Mouse (Mus musculus) heart, embryonic 11.5 days (tissue): Measurements from ENCODE around the gene 4930556J24Rik. TPM values are rescaled to one million over a fixed set of nuclear protein-coding genes. Genes with fewer than 3 reads are reported as not detected.

Experiments
- ATAC-seq: fragments of 200-750 bp; cut with Nextera tagmentation; replicated peaks from 2 replicates; pipeline ENCODE4 v1.8.0; 2017; ENCODE audit warnings: moderate library complexity; ENCODE audit not compliant: insufficient number of reproducible peaks, low FRiP score, low TSS enrichment
- H3K27ac ChIP-seq: fragments of 300-500 bp; sonication (generic); 2 replicates; pipeline ENCODE4 v1.5.1; 2014; ENCODE audit warnings: mild to moderate bottlenecking, low read depth, low read length
- H3K27me3 ChIP-seq: fragments of 300-500 bp; sonication (generic); 2 replicates; pipeline ENCODE4 v1.6.1; 2014; ENCODE audit warnings: mild to moderate bottlenecking, low read length, mixed read lengths; ENCODE audit not compliant: control insufficient read depth, insufficient read depth
- H3K36me3 ChIP-seq: fragments of 300-500 bp; sonication (generic); 2 replicates; pipeline ENCODE4 v1.6.1; 2014; ENCODE audit warnings: mild to moderate bottlenecking, low read length, moderate library complexity, mixed read lengths; ENCODE audit not compliant: control insufficient read depth, insufficient read depth
- H3K4me1 ChIP-seq: fragments of 300-500 bp; sonication (generic); 2 replicates; pipeline ENCODE4 v1.6.1; 2014; ENCODE audit warnings: low read length; ENCODE audit not compliant: control insufficient read depth, insufficient read depth
- H3K4me2 ChIP-seq: fragments of 300-500 bp; sonication (generic); 2 replicates; pipeline ENCODE4 v1.6.1; 2014; ENCODE audit warnings: mild to moderate bottlenecking, moderate library complexity
- H3K4me3 ChIP-seq: fragments of 300-500 bp; sonication (generic); 2 replicates; pipeline ENCODE4 v1.5.1; 2014; ENCODE audit warnings: low read depth, low read length
- H3K9ac ChIP-seq: fragments of 300-500 bp; sonication (generic); 2 replicates; pipeline ENCODE4 v1.6.1; 2014; ENCODE audit warnings: mild to moderate bottlenecking, low read depth, low read length, moderate library complexity
- H3K9me3 ChIP-seq: fragments of 300-500 bp; sonication (generic); replicated peaks from 2 replicates; pipeline ENCODE4 v1.6.1; 2016; ENCODE audit warnings: low read length; ENCODE audit not compliant: control insufficient read depth
- WGBS: fragments of 180-500 bp; shearing (Covaris S2); extraction: QIAGEN DNeasy Blood & Tissue Kit; methylation state at CpG from one replicate; pipeline ENCODE4 v1.1.7; 2014; ENCODE audit not compliant: insufficient replicate concordance; 5-methylcytosine and 5-hydroxymethylcytosine counted together
- polyA plus RNA-seq: library from polyadenylated mRNA; unstranded; fragments of >200 nt; fragmentation: Nextera tagmentation; extraction: Ambion mirVana; gene quantifications from 2 replicates; pipeline ENCODE4 v1.2.1, GENCODE M21; 2014

The 4930556J24Rik gene
- polyA plus RNA-seq, 1 experiment from 2014 or later = 0.17 TPM

- Histone ChIP-seq H3K36me3 (peaks cover 10% of the 10 kb centered on the region), H3K4me3 (no peak overlapping the region), H3K9me3 (no peaks in the 10 kb centered on the region), H3K9ac (no peak overlapping the region), H3K4me2 (no peak overlapping the region), H3K4me1 (no peaks in the 10 kb centered on the region), H3K27ac (no peak overlapping the region), H3K27me3 (no peaks in the 10 kb centered on the region)
- 84% methylated on average over 6 of the region's 6 CpGs for WGBS
- ATAC-seq = no peak
Observed at GRCm38 (mm10) chr11:3922731-3923130, 53.8 kb downstream of the 4930556J24Rik start.

- Histone ChIP-seq H3K9ac (no peak overlapping the region), H3K4me1 (no peaks in the 10 kb centered on the region), H3K36me3 (peaks cover 10% of the 10 kb centered on the region), H3K27ac (no peak overlapping the region), H3K9me3 (no peaks in the 10 kb centered on the region), H3K4me3 (no peak overlapping the region), H3K27me3 (no peaks in the 10 kb centered on the region), H3K4me2 (no peak overlapping the region)
- no peak for ATAC-seq
- WGBS = 91% methylated on average over 9 of the region's 9 CpGs
Observed at GRCm38 (mm10) chr11:3922115-3922514, 54.5 kb downstream of the 4930556J24Rik start.

DNA sequence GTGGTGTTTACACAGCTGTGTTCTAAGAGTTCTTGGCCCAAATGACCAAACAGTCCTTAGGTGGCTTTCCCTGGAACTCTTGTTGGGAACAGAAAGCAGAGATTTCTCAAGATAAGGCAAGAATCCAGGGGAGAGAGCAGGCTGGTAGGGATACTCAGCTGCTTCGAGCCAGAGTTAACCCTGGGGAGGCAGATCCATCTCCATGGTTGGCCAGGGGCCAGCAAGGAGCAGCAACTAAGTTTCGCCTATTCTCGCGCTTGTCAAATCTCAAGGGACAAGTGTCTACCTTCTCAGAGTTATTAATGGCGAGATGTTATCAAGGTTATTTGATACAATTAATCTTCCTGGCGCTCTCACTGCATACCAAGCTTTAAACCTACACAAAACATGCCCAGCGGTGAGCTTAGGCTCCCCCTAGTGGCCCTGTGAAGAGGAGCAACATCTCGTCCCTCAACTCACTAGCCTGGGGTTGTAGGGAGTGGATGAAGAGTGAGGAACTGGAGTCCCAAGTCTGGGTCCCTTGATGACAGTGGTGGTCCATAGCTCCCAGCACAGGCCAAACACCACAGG is 55.2 kb downstream of the 4930556J24Rik start:
- Histone ChIP-seq H3K4me1 (no peaks in the 10 kb centered on the region), H3K4me2 (no peak overlapping the region), H3K27ac (no peak overlapping the region), H3K36me3 (peaks cover 8% of the 10 kb centered on the region), H3K4me3 (no peak overlapping the region), H3K9me3 (no peaks in the 10 kb centered on the region), H3K9ac (no peak overlapping the region), H3K27me3 (no peaks in the 10 kb centered on the region)
- no peak for ATAC-seq
- 32% methylated on average over 8 of the region's 8 CpGs for WGBS

GRCm38 (mm10) chr11:3920476-3920875 is 56.1 kb downstream of the 4930556J24Rik start:
- 85% methylated on average over 7 of the region's 7 CpGs for WGBS
- Histone ChIP-seq H3K4me3 (no peak overlapping the region), H3K4me1 (no peaks in the 10 kb centered on the region), H3K27me3 (no peaks in the 10 kb centered on the region), H3K9me3 (no peaks in the 10 kb centered on the region), H3K27ac (no peak overlapping the region), H3K4me2 (no peak overlapping the region), H3K36me3 (peaks cover 8% of the 10 kb centered on the region), H3K9ac (no peak overlapping the region)
- no peak for ATAC-seq

DNA sequence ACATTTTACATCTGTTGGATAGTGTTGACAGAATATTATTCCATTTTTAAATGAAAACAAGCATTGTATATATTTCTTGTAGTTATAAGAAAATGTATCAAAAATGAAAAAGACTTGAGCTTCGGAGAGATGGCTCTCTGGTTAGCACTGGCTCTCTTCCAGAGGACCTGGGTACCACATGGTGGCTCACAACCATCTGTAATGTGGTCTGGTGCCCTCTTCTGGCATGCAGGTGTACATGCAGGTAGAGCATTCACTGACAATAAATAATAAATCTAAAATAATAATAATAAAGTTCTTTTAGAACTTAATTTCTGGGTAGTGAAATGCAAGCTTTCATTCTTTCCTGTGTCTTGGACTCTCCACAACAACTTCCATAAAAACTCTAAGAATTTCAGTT is 57.8 kb downstream of the 4930556J24Rik start:
- Histone ChIP-seq H3K27me3 (no peaks in the 10 kb centered on the region), H3K36me3 (peaks cover 8% of the 10 kb centered on the region), H3K4me2 (no peak overlapping the region), H3K9ac (no peak overlapping the region), H3K9me3 (no peaks in the 10 kb centered on the region), H3K27ac (no peak overlapping the region), H3K4me1 (peaks cover 7% of the 10 kb centered on the region; the same call in 1 of the 2 replicates), H3K4me3 (no peak overlapping the region)
- ATAC-seq = no peak
- 82% methylated on average over 1 of the region's 1 CpGs for WGBS

DNA sequence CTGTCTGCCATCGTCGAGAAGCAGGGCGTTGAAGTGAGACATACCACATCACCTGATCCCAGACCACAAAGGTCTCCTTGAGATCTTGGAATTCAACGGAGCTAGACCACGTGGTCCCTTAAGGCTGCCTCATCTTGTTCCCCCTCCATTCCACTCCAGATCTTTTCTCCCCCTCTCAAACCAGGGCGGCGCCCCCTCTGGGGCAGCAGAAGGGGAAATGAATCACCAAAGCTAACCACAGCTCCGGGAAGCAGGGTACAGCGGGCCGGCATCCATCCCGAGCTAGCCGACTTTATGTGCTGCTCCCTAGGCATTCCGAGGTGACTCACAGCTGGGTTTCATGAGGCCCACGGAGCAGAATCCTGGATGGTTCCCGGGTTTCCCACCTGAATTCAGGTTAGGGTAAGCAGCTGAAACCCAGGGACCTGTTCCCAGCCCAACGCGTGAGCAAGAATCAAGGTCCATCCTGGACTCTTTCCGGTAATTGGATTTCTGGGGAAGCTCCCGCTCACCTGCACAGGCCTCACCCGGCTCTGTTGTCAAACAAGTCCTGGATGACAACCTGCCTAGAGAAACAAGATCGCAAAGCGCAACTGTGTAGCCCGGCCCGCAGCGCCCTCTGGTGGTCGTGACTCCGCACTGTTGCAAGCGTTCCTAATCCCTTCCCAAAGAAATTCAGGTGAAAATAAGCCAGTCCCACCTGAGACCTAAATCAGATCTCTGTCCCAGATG is 62.3 kb downstream of the 4930556J24Rik start, which contains the start of gene Slc35e4:
Gene Slc35e4, minus strand, starts transcription at position 556 of the 732 bp plus-strand sequence.
- peak; percentile 33 for ATAC-seq
- Histone ChIP-seq H3K27me3 (0 out of 2 replicates have a peak, but pooled peaks cover 7% of the 10 kb centered on the region), H3K9ac (peak within 1 kb of the TSS; percentile 71), H3K4me2 (peak within 1 kb of the TSS; percentile 96), H3K4me3 (peak within 1 kb of the TSS; percentile 65), H3K4me1 (peaks cover 33% of the 10 kb centered on the region), H3K36me3 (no peaks in the 10 kb centered on the region), H3K27ac (0 out of 2 replicates have a peak within 1 kb of the TSS, but pooled peaks have one; percentile 50), H3K9me3 (no peaks in the 10 kb centered on the region)
- WGBS = under 1% methylated on average over 28 of the region's 28 CpGs

DNA sequence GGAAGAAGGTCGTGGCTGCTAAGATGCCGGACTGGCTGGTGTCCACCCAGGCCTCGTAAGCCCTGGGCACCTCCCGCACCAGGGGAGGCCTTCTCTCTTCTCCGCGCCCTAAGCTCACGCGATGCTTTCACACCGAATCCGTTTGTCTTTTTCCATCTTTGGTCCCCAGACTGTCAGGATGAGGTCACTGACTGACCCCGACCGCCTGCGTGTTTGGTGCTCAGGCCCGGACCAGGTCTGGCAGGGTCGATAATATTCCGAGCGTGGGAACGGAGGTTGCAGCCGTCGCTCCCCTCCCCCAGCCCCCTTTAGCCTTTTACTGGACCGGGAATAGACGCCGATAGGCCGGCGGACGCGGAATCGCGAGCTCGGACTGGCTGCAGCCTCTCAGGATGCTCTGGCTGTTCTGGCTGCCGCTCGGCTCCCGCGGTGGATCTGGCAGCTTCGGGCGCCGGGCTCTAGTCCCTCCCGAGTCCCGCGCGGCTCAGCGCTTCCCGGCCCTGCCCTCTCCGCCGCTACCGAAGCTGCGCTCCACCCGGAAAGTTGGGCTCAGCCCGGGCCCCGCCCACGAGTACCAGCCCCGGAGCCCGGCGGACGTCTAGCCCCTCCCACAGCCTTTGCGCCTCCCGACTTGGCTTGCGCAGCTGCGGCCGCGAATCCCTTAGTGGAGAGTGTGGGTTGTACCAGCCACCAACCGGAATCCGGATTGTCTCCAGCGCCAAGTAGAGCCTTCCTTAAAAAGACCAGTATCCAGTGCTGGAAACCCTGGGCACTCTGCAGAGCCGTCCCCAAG is 63.1 kb downstream of the 4930556J24Rik start:
- 0 out of 2 replicates have a peak overlapping the region, but pooled peaks have one; percentile 43 for H3K27ac ChIP-seq
- H3K36me3 ChIP-seq = no peaks in the 10 kb centered on the region
- under 1% methylated on average over 65 of the region's 65 CpGs for WGBS
- peaks cover 33% of the 10 kb centered on the region for H3K4me1 ChIP-seq
- 0 out of 2 replicates have a peak, but pooled peaks cover 7% of the 10 kb centered on the region for H3K27me3 ChIP-seq
- H3K9ac ChIP-seq = peak overlapping the region; percentile 71
- H3K4me3 ChIP-seq = peak overlapping the region; percentile 65
- ATAC-seq = peak; percentile 69
- H3K4me2 ChIP-seq = peak overlapping the region; percentile 96
- H3K9me3 ChIP-seq = no peaks in the 10 kb centered on the region

DNA sequence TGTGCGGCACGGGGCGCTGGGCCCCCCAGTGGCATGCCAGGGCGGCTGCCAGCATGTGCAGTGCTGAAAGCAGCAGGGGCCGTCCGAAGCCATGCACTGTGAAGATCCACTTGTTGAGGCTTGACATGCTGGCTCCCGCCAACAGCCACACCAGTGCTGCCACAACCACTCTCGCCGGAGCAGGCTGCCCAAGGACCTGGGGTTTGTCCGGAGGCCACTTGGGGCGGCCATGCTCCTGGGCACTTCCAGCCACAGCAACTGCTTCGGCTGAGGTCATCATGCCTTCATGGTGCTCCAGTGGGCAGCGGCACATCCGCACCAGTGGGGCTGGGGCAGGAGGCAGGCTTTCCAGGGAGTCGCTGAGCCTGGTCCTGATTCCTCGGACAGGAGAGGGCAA is 63.7 kb downstream of the 4930556J24Rik start:
- Histone ChIP-seq H3K36me3 (no peaks in the 10 kb centered on the region), H3K27ac (no peak overlapping the region), H3K9me3 (no peaks in the 10 kb centered on the region), H3K9ac (peak overlapping the region; percentile 71), H3K4me2 (peak overlapping the region; percentile 96), H3K4me3 (peak overlapping the region; percentile 65), H3K4me1 (peaks cover 33% of the 10 kb centered on the region), H3K27me3 (0 out of 2 replicates have a peak, but pooled peaks cover 7% of the 10 kb centered on the region)
- ATAC-seq = peak; percentile 20; the same call in 1 of the 2 replicates
- 6% methylated on average over 16 of the region's 16 CpGs for WGBS
